Mouse (Mus musculus) cerebellum, adult 2 months (tissue): ENCODE results near the gene 4930432K21Rik.

ENCODE experiments used
- CTCF ChIP-seq: fragments of 200-500 bp; IDR thresholded peaks from 2 replicates; pipeline ENCODE4 v1.5.1; 2011; ENCODE audit warnings: low read depth, mild to moderate bottlenecking, control low read depth, low read length, moderate library complexity, borderline replicate concordance; ENCODE audit not compliant: insufficient read depth
- POLR2A ChIP-seq: fragments of 200-500 bp; IDR thresholded peaks from 2 replicates; pipeline ENCODE4 v1.6.1; 2011; ENCODE audit warnings: low read length, control low read depth, borderline replicate concordance; ENCODE audit not compliant: insufficient read depth

GRCm38 (mm10) chr8:84144636-84145245, 3.1 kb upstream of the 4930432K21Rik start:
- TF ChIP-seq CTCF: no peak
- no peak for TF ChIP-seq POLR2A
